Mouse (Mus musculus): Measurements from ENCODE around the gene Kif20b.

DNA sequence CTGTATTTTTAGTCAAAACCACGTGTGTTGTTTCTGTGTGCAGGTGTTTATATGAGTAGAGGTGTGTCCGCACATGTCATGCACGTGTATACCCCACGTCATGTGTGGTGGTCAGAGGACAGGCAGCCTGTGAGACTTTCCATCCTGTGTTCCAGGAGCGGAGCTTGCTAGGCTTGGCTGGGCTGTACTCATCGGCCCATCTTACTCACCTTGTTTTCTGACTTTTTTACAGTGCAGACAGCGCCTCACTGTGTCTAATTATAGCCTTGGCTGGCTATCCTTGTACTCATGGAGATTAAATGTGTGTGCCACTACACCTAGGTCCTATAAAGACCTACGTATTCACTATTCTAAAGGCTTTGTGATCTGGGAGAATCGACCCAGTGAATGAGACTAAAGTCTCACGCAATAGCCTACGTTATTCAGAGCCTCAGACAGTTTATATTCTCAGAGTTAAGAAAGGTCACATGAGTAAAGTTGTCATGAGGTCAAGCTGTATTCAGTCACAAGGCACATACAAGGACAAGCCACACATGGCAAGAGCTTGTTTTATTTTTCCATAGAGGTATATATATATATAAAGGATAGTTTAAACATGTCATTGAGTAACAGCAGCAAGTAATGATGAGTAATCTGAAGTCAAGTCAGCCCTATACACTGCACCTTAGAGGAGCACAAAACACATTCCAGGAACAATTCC, 31.8 kb downstream of the Kif20b start:
- no peak for TF ChIP-seq CTCF (IDR thresholded peaks at IDR 0.05; ENCODE audit: insufficient read depth, low read length)
- TF ChIP-seq POLR2A (IDR thresholded peaks at IDR 0.05; ENCODE audit: borderline replicate concordance, extremely low read depth, low read depth, low read length) = no peak
